Mouse (Mus musculus): ENCODE results near the gene Ppid.

- TF ChIP-seq EP300 (IDR thresholded peaks at IDR 0.05) (no peak), CTCF (IDR thresholded peaks at IDR 0.05) (no peak)
Measured at GRCm38 (mm10) chr3:79561784-79562715, 29.1 kb upstream of the Ppid start.

All from lung, postnatal 0 days (tissue).